Mouse (Mus musculus): Measurements from ENCODE around the gene Shmt1.

Shmt1 gene

DNA sequence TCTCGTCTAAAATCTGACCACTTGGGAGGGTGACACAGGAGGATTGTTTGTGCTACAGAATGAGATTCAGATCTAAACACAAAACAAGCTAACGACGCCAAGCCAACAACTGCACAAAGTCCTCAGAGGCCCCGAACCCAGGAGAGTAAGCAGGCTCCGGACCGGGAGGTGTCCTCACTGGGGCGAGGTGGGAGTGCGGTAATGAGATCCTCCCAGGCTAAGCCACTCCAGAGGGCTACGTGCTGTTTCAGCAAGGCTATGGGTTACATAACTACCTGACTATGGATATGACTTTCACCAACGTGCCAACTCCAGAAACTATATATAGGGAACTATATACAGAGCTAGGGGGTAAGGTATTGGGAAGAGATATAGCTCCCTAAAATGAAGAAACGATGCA is 15.2 kb downstream of the Shmt1 start:
- no peak for DNase-seq (ENCODE audit: low read depth, low spot score)

DNA sequence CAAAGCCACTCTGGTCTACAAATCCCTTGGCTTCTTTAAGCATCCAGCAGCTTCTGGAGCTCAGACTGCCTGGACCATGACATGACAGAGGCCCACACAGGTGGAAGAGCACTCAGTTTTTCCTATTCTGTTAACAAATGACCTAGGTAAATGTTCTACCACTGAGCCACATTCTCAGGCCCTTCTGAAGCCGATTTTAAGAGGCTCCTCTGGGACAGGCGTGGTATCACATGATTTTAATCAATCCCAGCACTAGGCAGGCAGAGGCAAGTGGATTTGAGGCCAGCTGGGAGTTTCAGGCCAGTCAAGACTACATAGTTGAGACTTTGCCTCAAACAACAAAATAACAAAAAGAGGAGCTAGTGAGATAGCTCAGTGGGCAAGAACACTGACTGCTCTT is 21.0 kb downstream of the Shmt1 start:
- no peak for DNase-seq (ENCODE audit: low read depth, low spot score)

DNA sequence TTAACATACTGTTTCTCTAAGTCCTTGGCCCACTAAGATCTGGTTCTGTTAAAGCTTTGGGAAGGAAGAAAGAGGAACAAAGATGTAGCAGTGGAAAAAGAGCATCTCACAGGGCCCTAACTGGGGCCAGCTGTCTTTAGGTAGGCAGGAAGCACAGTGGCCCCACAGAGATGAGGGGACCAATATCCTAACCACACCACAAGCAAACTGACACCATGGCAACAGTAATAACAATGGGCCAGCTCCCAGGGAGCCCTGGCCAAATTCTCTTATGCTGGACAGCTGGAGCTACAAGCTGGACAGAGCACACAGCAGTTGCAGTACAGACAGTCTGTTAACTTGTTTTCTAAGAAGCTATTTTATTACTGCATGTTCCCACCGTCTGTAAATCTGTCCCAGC is 23.9 kb downstream of the Shmt1 start:
- DNase-seq (ENCODE audit: low read depth, low spot score): no peak

DNA sequence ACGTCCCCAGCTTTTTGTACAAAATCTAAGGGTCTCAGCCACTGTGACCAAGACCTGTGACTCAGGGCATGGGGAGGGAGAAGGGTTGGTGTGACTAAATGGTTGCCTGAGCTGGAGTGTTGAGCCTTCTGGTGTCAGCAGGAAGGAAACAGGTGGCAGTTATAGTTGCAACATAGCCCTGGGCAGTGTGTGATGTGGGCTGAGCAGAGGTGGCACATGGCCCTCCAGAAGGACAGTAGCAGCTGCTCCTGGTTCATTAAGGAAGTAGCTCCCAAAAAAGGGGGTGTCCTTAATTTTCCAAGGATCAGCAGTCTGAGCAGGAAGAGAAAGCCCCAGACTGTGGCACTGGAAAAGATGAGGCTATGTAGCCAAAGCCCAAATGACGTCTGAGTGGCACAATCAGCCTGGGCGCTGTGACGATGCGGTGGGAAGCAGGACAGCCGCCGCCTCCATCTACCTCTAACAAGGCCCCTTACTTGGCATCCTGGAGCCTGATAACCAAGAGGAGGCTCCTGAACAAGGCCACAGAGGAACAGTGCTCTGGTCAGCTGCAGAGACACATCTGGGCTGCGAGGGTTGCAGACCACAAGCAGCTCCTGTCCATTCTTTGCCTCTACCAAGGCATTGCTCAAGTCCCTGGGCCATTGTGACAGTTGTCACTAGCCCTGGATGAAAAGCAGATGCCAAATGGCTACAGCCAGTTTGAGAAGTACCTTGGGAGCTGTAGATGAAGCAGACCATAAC is 27.2 kb downstream of the Shmt1 start:
- no peak for DNase-seq (ENCODE audit: low read depth, low spot score)

DNA sequence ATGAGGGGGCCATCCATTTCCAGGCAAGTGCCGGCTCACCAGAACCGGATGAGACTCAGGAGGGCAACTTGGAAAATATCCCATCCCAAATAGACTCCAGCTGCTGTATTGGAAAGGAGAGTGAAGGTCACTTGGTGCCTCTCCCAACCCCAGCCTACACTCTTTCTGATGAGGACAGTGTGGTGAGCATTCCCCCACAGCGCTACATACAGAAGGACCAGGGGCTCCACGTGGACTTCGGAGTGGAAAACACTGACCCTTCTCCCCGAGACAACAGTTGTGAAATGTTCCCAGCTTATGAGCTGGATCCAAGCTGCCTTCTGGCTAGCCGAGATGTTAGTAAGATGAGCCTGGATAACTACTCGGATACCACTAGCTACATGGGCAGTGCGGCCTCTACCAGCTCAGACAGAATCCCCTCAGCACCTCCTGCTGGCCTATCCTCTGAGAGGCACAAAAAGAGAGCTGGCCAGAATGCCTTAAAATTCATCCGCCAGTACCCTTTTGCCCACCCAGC is 31.8 kb downstream of the Shmt1 start:
- DNase-seq (ENCODE audit: low read depth, low spot score): no peak

DNA sequence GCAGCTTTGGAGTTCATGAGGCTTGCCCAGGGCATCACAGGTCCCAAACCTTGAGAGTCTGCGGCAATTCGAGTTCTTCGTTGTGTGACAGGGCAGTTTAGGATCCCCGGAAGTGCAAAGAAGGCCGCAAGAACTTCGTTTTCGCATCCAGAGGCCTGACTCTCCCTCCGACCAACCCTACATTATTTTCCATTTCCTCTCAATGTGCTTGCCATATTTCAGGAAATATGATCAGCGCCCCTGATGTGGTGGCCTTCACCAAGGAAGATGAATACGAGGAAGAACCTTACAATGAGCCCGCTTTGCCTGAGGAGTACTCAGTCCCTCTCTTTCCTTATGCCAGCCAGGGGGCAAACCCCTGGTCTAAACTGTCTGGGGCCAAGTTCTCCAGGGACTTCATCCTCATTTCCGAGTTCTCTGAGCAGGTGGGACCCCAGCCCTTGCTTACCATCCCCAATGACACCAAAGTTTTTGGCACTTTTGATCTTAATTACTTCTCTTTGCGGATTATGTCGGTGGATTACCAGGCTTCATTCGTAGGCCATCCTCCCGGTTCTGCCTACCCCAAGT is 33.6 kb downstream of the Shmt1 start:
- no peak for DNase-seq (ENCODE audit: low read depth, low spot score)

DNA sequence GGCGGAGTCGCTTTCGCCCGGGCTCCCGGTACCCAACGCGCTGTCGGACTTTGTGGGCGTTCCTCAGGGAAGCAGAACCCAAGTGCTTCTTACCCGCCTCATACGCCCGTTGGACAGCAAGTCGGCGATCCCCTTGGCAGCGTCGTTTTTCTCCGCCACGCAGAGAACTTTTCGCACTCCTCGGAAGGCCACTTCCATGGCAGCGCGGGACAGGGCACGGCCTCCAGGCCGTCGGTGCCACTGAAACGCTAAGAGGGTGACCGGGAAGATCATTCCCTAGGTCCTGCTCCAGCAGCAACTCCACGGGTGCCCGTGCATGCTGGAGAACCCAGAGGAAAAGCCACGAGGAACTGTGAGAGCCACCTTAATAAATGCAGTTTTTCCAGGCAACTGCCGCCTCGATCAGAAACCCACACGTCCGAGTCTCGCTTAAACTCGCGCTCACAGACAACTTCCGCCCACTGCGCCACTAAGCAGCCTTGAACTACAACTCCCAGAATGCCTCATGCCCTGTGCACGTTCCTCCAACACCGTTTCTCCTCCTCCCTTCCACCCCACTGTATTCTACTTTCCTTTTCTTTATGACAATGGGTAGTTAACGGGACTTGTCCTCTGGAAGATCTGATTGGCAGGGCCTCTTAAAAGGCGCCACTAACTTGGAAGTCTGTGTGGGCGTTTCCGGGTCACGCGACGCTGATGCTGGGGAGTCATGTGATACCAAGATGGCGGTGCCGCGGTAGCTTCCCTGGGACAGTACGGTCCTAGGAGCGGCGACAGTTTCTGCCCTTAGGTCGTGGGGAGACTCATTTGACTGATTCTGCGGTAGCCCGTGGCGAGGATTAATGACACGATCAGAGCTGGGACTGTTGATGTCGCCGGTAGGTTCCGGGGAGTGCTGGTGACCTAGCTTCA is 34.4 kb downstream of the Shmt1 start, which contains the start of the genes Top3a and Smcr8:
TSS of gene Top3a (minus strand) at position 537 of the 912 bp plus-strand sequence.
TSS of gene Smcr8 (plus strand) at position 696 of the 912 bp plus-strand sequence.
- peak; percentile 98 for DNase-seq (ENCODE audit: low read depth, low spot score)

DNA sequence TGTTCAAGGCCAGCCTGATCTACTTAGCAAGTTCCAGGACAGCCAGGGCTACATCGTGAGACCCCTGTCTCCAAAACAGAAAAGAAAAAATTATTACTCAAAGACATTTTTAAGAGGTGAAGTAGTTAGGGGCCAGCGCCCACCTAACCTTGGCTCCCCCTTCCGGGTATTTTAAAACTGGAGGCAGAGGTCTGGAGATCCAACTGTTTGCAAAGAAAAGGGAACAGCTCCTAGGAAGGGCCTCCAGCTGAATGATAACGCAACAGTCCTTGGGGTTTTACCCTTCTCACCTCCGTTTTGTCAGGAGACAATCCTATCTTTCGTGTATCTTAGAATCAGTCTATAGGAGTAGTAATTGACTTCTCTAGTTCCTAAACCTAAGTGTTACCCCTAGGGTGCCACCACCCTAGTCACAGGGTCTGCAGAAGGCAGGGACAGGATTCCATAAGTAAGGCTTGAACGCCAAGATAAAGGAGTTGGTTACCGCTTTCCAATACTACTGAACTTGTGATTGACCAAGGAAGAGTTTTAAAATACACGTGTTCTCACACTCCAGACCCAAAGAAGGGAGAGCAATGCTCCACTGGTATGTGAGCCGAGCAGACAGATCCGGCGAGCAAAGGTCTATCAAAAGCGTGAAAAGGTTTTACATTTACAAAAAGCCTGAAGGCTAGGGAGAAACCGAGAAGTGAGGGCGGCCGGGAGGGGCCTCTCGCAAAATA is 35.2 kb downstream of the Shmt1 start:
- DNase-seq (ENCODE audit: low read depth, low spot score): no peak

DNA sequence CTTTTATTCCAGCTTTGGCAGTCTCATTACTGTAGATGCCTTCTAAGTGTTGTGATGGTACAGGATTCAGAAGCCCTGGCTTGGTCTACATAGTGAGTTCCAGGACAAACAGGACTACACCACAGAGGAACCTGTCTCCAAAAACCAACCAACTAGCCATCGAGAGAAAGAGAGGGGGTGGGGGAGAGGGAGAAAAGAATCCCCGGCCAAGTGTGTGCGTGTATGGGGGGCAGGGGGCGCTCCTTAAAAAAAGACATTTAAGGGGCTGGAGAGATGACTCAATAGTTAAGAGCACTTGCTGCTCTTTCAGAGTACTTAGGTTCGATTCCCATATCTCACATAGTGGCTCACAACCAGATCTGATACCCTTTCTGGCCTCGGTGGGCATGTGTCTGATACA is 35.9 kb downstream of the Shmt1 start:
- no peak for DNase-seq (ENCODE audit: low read depth, low spot score)

DNA sequence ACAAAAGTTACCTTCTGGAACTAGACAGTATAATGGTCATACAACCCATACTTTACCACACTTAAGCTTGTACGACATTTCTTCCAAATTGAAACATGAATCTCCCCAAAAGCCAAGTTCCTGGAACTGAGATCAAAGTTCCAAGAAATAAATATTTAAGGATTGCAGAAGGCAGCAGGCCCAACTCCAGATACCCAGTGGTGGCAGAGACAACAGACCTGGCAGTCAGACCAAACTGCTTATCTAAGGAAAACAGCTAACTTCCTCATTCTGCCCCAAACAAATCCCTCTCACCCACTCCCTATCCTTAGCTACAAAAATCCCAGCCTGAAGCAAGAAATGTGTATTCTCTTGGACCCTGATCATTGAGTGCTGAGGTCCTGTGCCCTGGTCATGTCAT is 36.7 kb downstream of the Shmt1 start:
- no peak for DNase-seq (ENCODE audit: low read depth, low spot score)

DNA sequence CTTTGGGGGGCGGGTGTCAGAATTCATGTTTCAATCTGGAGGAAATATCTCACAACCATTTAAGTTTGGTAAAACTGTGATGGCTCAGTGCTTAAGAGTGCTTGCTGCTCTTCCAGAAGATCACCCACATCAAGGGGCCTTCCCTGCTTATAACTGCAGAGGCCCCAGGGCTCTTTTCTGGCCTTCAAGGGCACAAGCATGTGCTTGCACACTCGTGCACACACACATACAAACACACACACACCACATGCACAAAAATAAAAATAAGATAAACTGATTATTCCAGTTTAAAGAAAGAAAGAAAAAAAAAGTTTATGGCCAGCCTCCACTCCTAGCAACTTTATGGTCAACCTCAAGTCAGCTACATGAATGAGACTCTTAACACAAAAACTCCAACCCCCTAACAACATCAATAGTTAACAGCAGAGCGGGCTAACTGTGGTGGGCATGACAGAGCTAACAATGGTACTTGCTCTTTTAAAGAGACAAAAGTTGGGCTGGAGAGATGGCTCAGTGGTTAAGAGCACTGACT is 37.3 kb downstream of the Shmt1 start:
- no peak for DNase-seq (ENCODE audit: low read depth, low spot score)

DNA sequence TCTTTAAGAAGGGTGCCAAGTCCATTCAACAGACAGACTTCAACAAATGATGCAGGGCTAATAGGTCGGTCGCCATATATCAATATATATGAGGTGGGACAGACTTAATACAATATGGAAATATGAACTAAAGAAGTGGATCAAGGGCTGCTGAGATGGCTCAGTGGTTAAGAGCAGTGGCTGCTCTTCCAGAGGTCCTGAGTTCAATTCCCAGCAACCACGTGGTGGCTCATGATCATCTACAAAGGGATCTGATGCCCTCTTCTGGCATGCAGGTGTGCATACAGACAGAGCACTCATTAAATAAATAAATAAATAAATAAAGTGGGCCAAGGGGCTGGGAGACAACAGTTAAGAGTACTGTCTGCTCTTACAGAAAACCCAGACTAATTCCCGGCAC is 39.4 kb downstream of the Shmt1 start:
- no peak for DNase-seq (ENCODE audit: low read depth, low spot score)

DNA sequence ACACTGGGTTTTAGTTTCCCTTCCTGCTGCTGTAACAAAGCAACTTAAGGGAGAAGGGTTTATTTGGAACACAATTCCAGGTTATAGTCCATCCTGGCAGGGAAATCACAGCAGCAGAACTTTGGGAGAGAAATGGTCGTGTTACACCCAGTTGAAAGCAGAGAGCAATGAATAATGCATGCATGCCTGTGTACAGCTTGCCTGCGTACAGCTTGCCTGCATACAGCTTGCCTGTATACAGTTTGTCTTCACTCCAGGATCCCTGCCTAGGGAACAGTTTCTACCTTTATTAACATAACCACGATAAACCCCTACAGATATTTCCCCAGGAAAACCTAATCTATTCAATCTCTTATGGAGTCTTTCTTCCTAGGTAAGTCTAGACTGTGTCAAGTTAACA is 40.7 kb downstream of the Shmt1 start:
- DNase-seq (ENCODE audit: low read depth, low spot score): peak; percentile 38

DNA sequence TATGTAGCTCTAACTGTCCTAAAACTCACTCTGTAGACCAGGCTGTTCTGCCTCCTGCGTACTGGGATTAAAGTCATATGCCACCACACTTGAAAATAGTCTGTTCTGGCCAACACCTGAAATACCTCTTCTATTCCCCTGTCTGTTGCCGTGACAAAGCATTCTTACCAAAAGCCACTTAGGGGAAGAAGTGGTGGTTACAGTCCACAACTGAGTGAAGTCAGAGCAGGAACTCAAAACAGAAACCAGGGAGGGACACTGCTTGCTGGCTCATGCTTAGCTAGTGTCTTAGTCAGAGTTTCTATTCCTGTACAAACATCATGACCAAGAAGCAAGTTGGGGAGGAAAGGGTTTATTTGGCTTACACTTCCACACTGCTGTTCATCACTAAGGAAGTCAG is 42.2 kb downstream of the Shmt1 start:
- DNase-seq (ENCODE audit: low read depth, low spot score): no peak

DNA sequence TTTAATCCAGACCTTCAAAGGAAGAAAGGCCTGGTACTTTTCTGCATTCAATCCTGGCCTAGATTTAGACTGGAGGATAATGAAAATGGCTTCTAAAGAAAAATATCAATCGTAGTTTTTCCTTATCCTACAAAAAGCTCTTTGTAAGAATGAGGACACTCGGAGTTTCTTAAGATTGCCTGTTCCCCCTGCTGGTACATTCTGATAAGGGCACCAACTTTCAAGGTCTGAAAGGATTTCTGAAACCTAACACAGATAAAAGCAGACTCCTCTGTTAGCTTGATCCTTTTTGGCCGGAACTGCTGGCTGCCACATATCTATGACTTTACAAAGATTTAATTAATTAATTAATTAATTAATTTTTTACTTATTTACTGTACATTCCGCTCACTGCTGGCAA is 44.5 kb downstream of the Shmt1 start:
- DNase-seq (ENCODE audit: low read depth, low spot score): no peak

DNA sequence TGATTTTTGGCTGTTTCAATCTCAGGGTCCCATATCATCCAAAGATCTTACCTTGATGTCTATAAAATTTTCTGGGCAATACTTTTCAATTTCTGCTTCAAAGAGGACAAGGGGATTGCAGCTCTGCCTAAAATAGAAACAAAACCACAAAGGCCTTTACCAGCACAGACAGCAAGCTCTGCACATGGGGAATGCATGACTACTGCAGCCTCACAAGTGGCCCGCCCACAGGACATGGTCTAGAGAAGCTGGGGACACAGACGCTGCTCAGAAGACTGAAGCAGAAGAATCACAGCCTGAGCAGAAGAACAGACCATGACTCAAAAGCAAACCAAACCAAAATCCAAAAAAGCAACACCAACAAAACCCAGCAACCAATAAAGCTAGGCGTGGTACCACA is 49.8 kb downstream of the Shmt1 start:
- DNase-seq (ENCODE audit: low read depth, low spot score): no peak

DNA sequence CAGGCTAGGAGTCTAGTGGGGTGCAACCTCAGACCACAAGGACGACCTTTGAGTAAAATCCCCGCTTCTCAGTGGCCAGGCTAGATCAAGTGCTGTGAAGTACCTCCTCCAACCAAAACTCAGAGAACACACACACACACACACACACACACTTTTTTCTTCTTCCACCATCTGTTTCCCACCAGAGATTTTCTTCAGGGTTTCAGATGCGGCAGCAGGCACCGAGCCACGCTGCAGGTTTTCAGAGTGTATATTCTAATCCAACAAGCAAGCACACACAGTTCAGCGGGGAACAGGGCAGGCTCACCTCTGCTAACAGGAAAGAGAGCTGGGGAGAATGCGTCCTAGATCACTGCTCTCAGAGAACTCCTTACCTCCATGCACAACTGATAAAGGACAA is 55.9 kb downstream of the Shmt1 start:
- DNase-seq (ENCODE audit: low read depth, low spot score): no peak

DNA sequence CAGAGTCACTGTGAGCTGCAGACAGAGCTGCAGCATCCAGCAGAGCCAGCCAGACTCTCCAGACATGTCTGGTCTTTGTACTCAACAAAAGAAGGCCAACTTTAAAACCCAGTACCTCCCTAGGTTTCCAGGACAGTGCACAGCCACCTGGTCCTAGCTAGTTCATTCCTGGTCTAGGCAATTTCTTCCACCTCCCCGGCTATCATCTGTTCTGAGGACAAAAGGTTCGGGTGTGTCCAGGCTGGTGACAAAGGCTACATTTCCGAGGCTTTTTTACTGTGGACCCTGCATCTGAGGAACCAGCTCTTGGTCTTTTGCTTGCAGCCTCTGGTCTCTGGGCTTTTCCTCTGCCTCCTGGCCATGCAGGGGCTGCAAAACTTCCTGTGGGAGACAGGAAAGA is 71.2 kb downstream of the Shmt1 start:
- DNase-seq (ENCODE audit: low read depth, low spot score): peak; percentile 94
